Mouse (Mus musculus) midbrain, embryonic 13.5 days (tissue): ENCODE measurements around the gene Phactr4. TPM values are rescaled to one million over a fixed set of nuclear protein-coding genes. Genes with fewer than 3 reads are reported as not detected.

Experiments used
- ATAC-seq: fragments of 200-750 bp; cut with Nextera tagmentation; 2 replicates; pipeline ENCODE4 v1.8.0; 2017; ENCODE audit warnings: mild to moderate bottlenecking, moderate TSS enrichment, moderate library complexity
- H3K27ac ChIP-seq: fragments of 300-500 bp; sonication (generic); 2 replicates; pipeline ENCODE4 v1.5.1; 2015; ENCODE audit warnings: inconsistent platforms, mild to moderate bottlenecking, moderate library complexity
- H3K27me3 ChIP-seq: fragments of 300-500 bp; sonication (generic); 2 replicates; pipeline ENCODE4 v1.6.1; 2015; ENCODE audit warnings: mild to moderate bottlenecking, inconsistent platforms
- H3K36me3 ChIP-seq: fragments of 300-500 bp; sonication (generic); 2 replicates; pipeline ENCODE4 v1.6.1; 2015; ENCODE audit warnings: mild to moderate bottlenecking, inconsistent platforms
- H3K4me1 ChIP-seq: fragments of 300-500 bp; sonication (generic); replicated peaks from 2 replicates; pipeline ENCODE4 v1.6.1; 2015; ENCODE audit warnings: inconsistent platforms
- H3K4me2 ChIP-seq: fragments of 300-500 bp; sonication (generic); replicated peaks from 2 replicates; pipeline ENCODE4 v1.6.1; 2015; ENCODE audit warnings: moderate library complexity, mild to moderate bottlenecking, inconsistent platforms
- H3K4me3 ChIP-seq: fragments of 300-500 bp; sonication (generic); replicated peaks from 2 replicates; pipeline ENCODE4 v1.5.1; 2015; ENCODE audit warnings: mild to moderate bottlenecking, inconsistent platforms
- H3K9ac ChIP-seq: fragments of 300-500 bp; sonication (generic); replicated peaks from 2 replicates; pipeline ENCODE4 v1.6.1; 2015; ENCODE audit warnings: mild to moderate bottlenecking, inconsistent platforms
- H3K9me3 ChIP-seq: fragments of 300-500 bp; sonication (generic); 2 replicates; pipeline ENCODE4 v1.6.1; 2016; ENCODE audit warnings: mild to moderate bottlenecking, inconsistent platforms
- WGBS: fragments of 180-500 bp; shearing (Covaris S2); methylation state at CpG from one replicate; pipeline ENCODE4 v1.1.7; 2015; 5-methylcytosine and 5-hydroxymethylcytosine counted together
- polyA plus RNA-seq: library from polyadenylated mRNA; unstranded; fragments of >200 nt; fragmentation: Nextera tagmentation; extraction: Ambion mirVana; gene quantifications from 2 replicates; pipeline ENCODE4 v1.2.1, GENCODE M21; 2015

Gene Phactr4
- polyA plus RNA-seq, 1 experiment from 2014 or later = 14.3 TPM

- Histone ChIP-seq H3K36me3 (peaks cover 27% of the 10 kb centered on the region), H3K9me3 (no peaks in the 10 kb centered on the region), H3K4me3 (no peak overlapping the region), H3K27me3 (no peaks in the 10 kb centered on the region), H3K4me2 (no peak overlapping the region), H3K9ac (no peak overlapping the region), H3K4me1 (no peaks in the 10 kb centered on the region), H3K27ac (no peak overlapping the region)
- WGBS = 67% methylated on average over 8 of the region's 8 CpGs
- no peak for ATAC-seq
These were observed 36.4 kb downstream of the Phactr4 start for GRCm38 (mm10) chr4:132385771-132386410.

GRCm38 (mm10) chr4:132383455-132383854, 38.8 kb downstream of the Phactr4 start:
- Histone ChIP-seq H3K4me1 (no peaks in the 10 kb centered on the region), H3K4me2 (no peak overlapping the region), H3K9ac (no peak overlapping the region), H3K36me3 (peaks cover 31% of the 10 kb centered on the region), H3K27me3 (no peaks in the 10 kb centered on the region), H3K4me3 (no peak overlapping the region), H3K9me3 (no peaks in the 10 kb centered on the region), H3K27ac (no peak overlapping the region)
- no peak for ATAC-seq
- WGBS = 80% methylated on average over 3 of the region's 3 CpGs

GRCm38 (mm10) chr4:132382296-132382695, 40.0 kb downstream of the Phactr4 start:
- H3K36me3 ChIP-seq = peaks cover 42% of the 10 kb centered on the region
- ATAC-seq = no peak
- H3K27ac ChIP-seq = no peak overlapping the region
- no peaks in the 10 kb centered on the region for H3K9me3 ChIP-seq
- WGBS = 97% methylated on average over 4 of the region's 4 CpGs
- no peak overlapping the region for H3K9ac ChIP-seq
- H3K4me1 ChIP-seq = no peaks in the 10 kb centered on the region
- H3K27me3 ChIP-seq = no peaks in the 10 kb centered on the region
- H3K4me3 ChIP-seq = no peak overlapping the region
- no peak overlapping the region for H3K4me2 ChIP-seq

GRCm38 (mm10) chr4:132380965-132381616, 41.2 kb downstream of the Phactr4 start:
- Histone ChIP-seq H3K4me2 (no peak overlapping the region), H3K27ac (no peak overlapping the region), H3K9me3 (no peaks in the 10 kb centered on the region), H3K27me3 (no peaks in the 10 kb centered on the region), H3K4me1 (no peaks in the 10 kb centered on the region), H3K36me3 (peaks cover 41% of the 10 kb centered on the region), H3K4me3 (no peak overlapping the region), H3K9ac (no peak overlapping the region)
- ATAC-seq = no peak
- 94% methylated on average over 2 of the region's 2 CpGs for WGBS

- H3K4me3 ChIP-seq = no peak overlapping the region
- peaks cover 53% of the 10 kb centered on the region for H3K36me3 ChIP-seq
- WGBS = 97% methylated on average over 1 of the region's 1 CpGs
- H3K9ac ChIP-seq = no peak overlapping the region
- no peak overlapping the region for H3K27ac ChIP-seq
- H3K4me1 ChIP-seq = no peaks in the 10 kb centered on the region
- H3K9me3 ChIP-seq = no peaks in the 10 kb centered on the region
- no peaks in the 10 kb centered on the region for H3K27me3 ChIP-seq
- no peak for ATAC-seq
- no peak overlapping the region for H3K4me2 ChIP-seq
These were observed 48.5 kb downstream of the Phactr4 start for GRCm38 (mm10) chr4:132373820-132374219.

GRCm38 (mm10) chr4:132369953-132370750, 52.1 kb downstream of the Phactr4 start:
- no peaks in the 10 kb centered on the region for H3K9me3 ChIP-seq
- WGBS = 84% methylated on average over 8 of the region's 8 CpGs

GRCm38 (mm10) chr4:132367480-132368201, 54.6 kb downstream of the Phactr4 start:
- no peak overlapping the region for H3K4me2 ChIP-seq
- no peak overlapping the region for H3K27ac ChIP-seq
- no peaks in the 10 kb centered on the region for H3K9me3 ChIP-seq
- no peaks in the 10 kb centered on the region for H3K27me3 ChIP-seq
- peaks cover 79% of the 10 kb centered on the region for H3K36me3 ChIP-seq
- no peaks in the 10 kb centered on the region for H3K4me1 ChIP-seq
- ATAC-seq = no peak
- WGBS = 93% methylated on average over 18 of the region's 18 CpGs
- H3K9ac ChIP-seq = no peak overlapping the region
- no peak overlapping the region for H3K4me3 ChIP-seq

More at GRCm38 (mm10) chr4:132369953-132370750, 52.1 kb downstream of the Phactr4 start:
- ATAC-seq = no peak
- peaks cover 64% of the 10 kb centered on the region for H3K36me3 ChIP-seq
- no peak overlapping the region for H3K27ac ChIP-seq
- no peak overlapping the region for H3K4me3 ChIP-seq
- no peaks in the 10 kb centered on the region for H3K27me3 ChIP-seq
- no peak overlapping the region for H3K4me2 ChIP-seq
- no peaks in the 10 kb centered on the region for H3K4me1 ChIP-seq
- no peak overlapping the region for H3K9ac ChIP-seq

GRCm38 (mm10) chr4:132365450-132366060, 56.7 kb downstream of the Phactr4 start:
- peaks cover 80% of the 10 kb centered on the region for H3K36me3 ChIP-seq
- no peak for ATAC-seq

GRCm38 (mm10) chr4:132363487-132363886, 58.8 kb downstream of the Phactr4 start:
- Histone ChIP-seq H3K4me2 (no peak overlapping the region), H3K27me3 (no peaks in the 10 kb centered on the region), H3K9me3 (no peaks in the 10 kb centered on the region), H3K27ac (no peak overlapping the region), H3K9ac (no peak overlapping the region), H3K4me1 (no peaks in the 10 kb centered on the region), H3K4me3 (no peak overlapping the region), H3K36me3 (peaks cover 80% of the 10 kb centered on the region)
- 95% methylated on average over 11 of the region's 11 CpGs for WGBS
- ATAC-seq = no peak

More at GRCm38 (mm10) chr4:132365450-132366060, 56.7 kb downstream of the Phactr4 start:
- no peaks in the 10 kb centered on the region for H3K9me3 ChIP-seq
- no peaks in the 10 kb centered on the region for H3K4me1 ChIP-seq
- H3K27me3 ChIP-seq = no peaks in the 10 kb centered on the region
- no peak overlapping the region for H3K4me3 ChIP-seq
- H3K4me2 ChIP-seq = no peak overlapping the region
- WGBS = 87% methylated on average over 13 of the region's 13 CpGs
- H3K9ac ChIP-seq = no peak overlapping the region
- no peak overlapping the region for H3K27ac ChIP-seq

GRCm38 (mm10) chr4:132359510-132359909, 62.8 kb downstream of the Phactr4 start:
- Histone ChIP-seq H3K27me3 (no peaks in the 10 kb centered on the region), H3K27ac (no peak overlapping the region), H3K4me2 (no peak overlapping the region), H3K9me3 (no peaks in the 10 kb centered on the region), H3K4me1 (no peaks in the 10 kb centered on the region), H3K9ac (no peak overlapping the region), H3K36me3 (peaks cover 65% of the 10 kb centered on the region), H3K4me3 (no peak overlapping the region)
- 98% methylated on average over 4 of the region's 4 CpGs for WGBS
- no peak for ATAC-seq

- no peak overlapping the region for H3K27ac ChIP-seq
- WGBS = 36% methylated on average over 12 of the region's 12 CpGs
- H3K4me3 ChIP-seq = no peak overlapping the region
- H3K36me3 ChIP-seq = peaks cover 43% of the 10 kb centered on the region
- H3K27me3 ChIP-seq = no peaks in the 10 kb centered on the region
- H3K4me1 ChIP-seq = peaks cover 19% of the 10 kb centered on the region
- no peak for ATAC-seq
- H3K4me2 ChIP-seq = no peak overlapping the region
- H3K9me3 ChIP-seq = no peaks in the 10 kb centered on the region
- no peak overlapping the region; the same call in 1 of the 2 replicates for H3K9ac ChIP-seq
These were observed 66.1 kb downstream of the Phactr4 start for GRCm38 (mm10) chr4:132356170-132356569.
